Mouse (Mus musculus) monocyte, adult 2 months (primary cell): ENCODE results near the gene Emilin3.

Experiments used
- DNase-seq, 2 experiments: peaks; one replicate each; pipeline ENCODE4 v3.0.0; 2022; ENCODE audit warnings: low spot score in 2 of 2, low read depth in 1 of 2

Emilin3 gene

GRCm38 (mm10) chr2:160874231-160874877 lies 37.8 kb downstream of the Emilin3 start:
- DNase-seq: no peak

DNA sequence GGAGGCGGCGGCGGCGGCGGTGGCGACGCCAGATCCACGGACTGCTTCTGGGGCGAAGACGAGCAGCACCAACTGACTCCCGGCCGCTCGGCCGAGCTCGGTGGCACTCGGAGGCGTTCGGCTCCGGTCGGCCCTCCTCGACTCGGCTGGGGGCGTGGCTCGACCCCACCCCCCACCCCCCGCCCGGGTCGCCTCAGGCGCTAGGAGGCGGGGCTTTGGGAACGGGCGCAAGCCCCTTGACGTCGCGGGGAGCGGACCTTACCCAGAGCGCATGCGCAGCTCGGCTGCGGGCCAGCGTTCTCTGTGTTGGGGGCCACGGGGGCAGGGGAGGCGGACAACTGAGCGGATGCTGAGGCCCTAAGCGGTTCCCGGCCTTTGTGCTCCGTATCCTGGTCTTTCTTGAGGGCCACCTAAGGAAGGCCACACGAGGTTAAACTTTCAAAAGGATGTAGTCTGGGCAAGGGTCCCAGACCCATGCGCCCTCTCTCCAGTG lies 39.2 kb downstream of the Emilin3 start, which contains the start of gene Zhx3:
Gene Zhx3, minus strand, starts transcription at position 109 of the 493 bp plus-strand sequence.
- DNase-seq: peak in 1 of 2 experiments; percentile 31

DNA sequence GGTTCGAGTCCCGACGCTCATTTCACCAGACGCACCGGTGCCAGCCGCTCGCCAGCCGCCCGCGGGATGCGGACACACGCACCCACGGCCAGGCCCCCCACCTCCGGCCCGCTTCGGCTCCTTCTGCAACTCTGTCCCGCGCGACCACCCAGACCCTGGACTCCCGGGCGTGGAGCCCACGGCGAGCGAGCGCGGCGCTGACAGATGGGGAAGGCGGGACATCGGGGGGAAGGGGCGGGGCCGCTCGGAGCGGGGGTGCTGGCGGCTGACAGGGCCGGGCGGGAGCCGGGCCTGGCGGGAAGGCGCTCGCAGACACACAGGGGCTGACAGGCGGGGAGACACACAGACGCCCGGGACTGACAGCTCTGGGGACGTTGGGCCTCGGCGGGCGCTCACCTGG lies 39.7 kb downstream of the Emilin3 start:
- DNase-seq: no peak

GRCm38 (mm10) chr2:160871310-160871709 lies 40.8 kb downstream of the Emilin3 start:
- no peak for DNase-seq

DNA sequence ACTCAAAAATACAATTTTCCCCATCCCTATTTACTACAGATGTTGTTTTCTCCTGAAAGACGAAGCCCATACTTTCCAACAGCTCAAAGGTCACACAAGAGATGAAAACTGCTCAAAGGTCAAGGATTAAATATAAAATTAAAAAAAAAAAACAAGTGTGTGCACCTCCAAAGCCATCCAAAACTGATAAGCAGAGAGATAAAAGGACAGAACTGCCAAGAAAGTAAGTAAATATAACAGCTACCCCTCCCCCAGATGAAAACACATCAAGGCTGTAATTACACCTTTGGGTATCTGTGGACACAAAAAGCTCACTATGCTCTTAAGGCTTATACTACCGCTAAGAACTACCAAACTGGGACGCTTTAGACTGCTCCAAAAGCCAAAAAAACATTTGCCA lies 42.7 kb downstream of the Emilin3 start:
- DNase-seq: no peak

DNA sequence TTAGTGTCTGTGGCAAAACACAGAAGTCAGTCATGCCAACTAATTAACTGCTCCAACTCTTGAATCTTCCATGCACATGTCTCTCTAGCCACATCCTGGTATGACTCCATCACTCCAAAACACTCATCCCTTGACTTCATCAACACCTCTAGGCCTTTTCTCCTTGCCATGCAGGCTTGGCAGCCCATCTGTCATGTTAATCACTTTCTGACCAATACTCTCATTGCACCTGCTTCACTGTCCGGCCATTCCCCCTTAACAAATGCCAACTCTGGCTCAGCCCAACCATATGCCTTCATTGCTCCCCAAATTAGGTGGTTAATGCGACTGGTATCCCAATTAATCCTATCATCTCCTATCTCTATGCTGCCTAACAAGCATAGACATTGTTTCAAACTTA lies 46.9 kb downstream of the Emilin3 start:
- no peak for DNase-seq

DNA sequence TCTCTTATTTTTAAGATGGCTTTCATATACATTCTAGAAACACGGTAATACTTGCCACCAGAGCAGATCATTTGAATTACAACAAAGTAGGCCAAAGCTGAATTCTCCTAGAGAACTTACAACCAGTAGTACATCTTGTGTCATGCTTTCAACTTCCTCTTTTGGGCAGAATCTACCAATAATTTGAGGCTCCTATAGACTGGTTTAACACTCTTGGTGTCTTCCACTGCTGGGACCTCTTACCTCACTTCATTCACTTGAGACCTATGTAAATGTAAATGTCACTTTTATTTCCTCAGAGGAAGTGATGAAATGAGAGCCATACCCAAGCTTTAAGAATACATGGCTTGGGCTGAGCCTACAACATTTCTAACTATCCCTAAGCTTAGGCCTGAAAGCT lies 48.0 kb downstream of the Emilin3 start:
- no peak for DNase-seq

DNA sequence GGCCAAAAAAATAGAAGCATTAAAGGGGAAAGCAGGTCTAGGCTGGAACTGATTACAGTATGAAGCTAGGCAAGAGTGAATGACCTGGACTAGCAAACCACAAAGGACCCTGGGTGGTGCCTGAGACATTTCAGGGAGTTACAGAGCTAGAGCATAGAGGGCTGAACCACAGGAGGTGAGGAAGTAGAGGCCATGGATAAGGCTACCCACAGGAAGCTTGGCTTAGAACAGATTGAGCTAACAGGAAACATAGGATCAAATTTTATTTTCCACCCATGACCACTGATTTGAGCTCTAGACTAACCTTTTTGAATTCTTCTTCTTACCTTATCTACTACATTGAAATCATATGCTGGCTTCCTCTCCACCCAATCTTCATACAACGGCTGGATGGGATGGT lies 51.8 kb downstream of the Emilin3 start:
- no peak for DNase-seq
